Mouse (Mus musculus): ENCODE results near the gene Sdk2. TPM values are rescaled to one million over a fixed set of nuclear protein-coding genes. Genes with fewer than 3 reads are reported as not detected.

Gene Sdk2
- total and polyA plus RNA-seq, 3 experiments: 1.2 to 4.8 (median 1.3) TPM

DNA sequence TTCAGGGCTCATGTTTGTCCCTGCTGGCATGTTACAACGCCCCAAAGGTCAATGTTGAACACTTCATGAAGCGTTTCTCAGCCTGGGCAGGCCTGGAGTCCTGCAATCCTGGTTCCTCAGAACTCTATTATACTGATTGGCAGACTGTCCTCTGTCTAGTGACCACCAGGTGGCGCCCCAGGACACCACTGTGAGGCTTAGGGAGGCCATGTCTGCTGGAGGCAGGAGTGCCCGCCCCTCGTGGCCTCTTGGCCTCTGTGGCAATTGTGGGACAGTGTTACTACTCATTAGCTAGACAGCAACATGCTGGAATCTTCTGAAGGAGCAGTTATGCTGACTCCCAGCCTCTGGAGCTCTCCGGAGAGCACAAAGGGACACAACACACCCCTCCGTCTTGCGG lies 201.2 kb downstream of the Sdk2 start:
- DNase-seq (ENCODE audit: extremely low read depth): peak; percentile 93
- Histone ChIP-seq H3K9ac (ENCODE audit: insufficient read depth, low read depth) (no peak overlapping the region), H3K27ac (ENCODE audit: insufficient read depth, low read depth) (no peak overlapping the region), H3K4me3 (replicated peaks in 1 of 3; ENCODE audit: low read depth in 2 of 3, low read length in 2 of 3, poor library complexity in 1 of 3) (no peak overlapping the region), H3K4me1 (ENCODE audit: control insufficient read depth in 1 of 2, insufficient read depth in 2 of 2) (peaks cover 0 to 7% of the 10 kb centered on the region in 2 experiments; a peak in 2 of 4 replicates), H3K36me3 (replicated peaks in 1 of 2; ENCODE audit: control insufficient read depth in 1 of 2, insufficient read depth in 1 of 2, low read length in 1 of 2) (peaks cover 0 to 32% of the 10 kb centered on the region in 2 experiments), H3K27me3 (replicated peaks) (no peaks in the 10 kb centered on the region), H3K9me3 (replicated peaks; ENCODE audit: low read length) (no peaks in the 10 kb centered on the region), H3K4me2 (ENCODE audit: insufficient read depth, low read depth, poor library complexity, severe bottlenecking) (no peak overlapping the region), H3K79me2 (replicated peaks; ENCODE audit: control insufficient read depth, extremely low read depth, insufficient read depth, poor library complexity, severe bottlenecking) (no peaks in the 10 kb centered on the region)
- TF ChIP-seq POLR2AphosphoS2 (IDR thresholded peaks at IDR 0.05; ENCODE audit: low read depth, low read length) (no peak), NELFE (IDR thresholded peaks at IDR 0.05; ENCODE audit: low read depth, low read length) (0 out of 2 replicates have a peak, but pooled peaks have one; percentile 18), MAX (IDR thresholded peaks at IDR 0.05; ENCODE audit: low read length) (no peak), CTCF (conservative IDR thresholded peaks at IDR 0.05 in 1 of 2, IDR thresholded peaks at IDR 0.05 in 1 of 2; ENCODE audit: low read depth in 2 of 2, low read length in 2 of 2) (peak; percentile 84 to 87), RAD21 (IDR thresholded peaks at IDR 0.05; ENCODE audit: low read depth, low read length) (peak; percentile 97), ZC3H11A (IDR thresholded peaks at IDR 0.05; ENCODE audit: low read depth, low read length) (peak; percentile 66), ETS1 (conservative IDR thresholded peaks at IDR 0.05; ENCODE audit: low read depth, low read length) (no peak), SMC3 (IDR thresholded peaks at IDR 0.05; ENCODE audit: low read depth, low read length) (peak; percentile 89)
- in situ Hi-C loops (cut with MboI; ENCODE audit: low pct_ligation_motif_present, low pct_unique_long_range_greater_than_20kb, low sequenced_read_pairs) (loop anchor here (25.0 kb wide), 2 partner anchors 422 to 772 kb away; no protein-coding TSS in a partner anchor), dilution Hi-C loops (cut with MboI; ENCODE audit: extremely low pct_ligation_motif_present, extremely low pct_unique_long_range_greater_than_20kb, low sequenced_read_pairs) (no loop called here)

DNA sequence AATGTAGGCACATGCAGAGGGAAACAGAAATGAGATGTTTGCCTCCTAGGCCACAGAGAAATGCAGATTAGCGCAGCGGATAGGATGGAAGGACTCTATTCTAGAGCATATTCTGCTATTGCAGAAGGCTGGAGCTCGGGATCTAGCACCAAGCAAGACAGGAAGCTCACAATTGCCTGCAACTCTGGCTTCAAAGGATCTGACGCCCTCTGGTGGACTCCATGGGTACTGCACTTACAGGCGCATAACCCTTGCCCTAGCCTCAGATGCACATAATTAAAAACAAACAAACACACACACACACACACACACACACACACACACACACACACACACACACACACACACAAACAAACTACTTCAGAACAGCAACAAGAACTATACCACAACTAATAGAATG lies 203.4 kb downstream of the Sdk2 start:
- in situ Hi-C loops (cut with MboI; ENCODE audit: low pct_ligation_motif_present, low pct_unique_long_range_greater_than_20kb, low sequenced_read_pairs): loop anchor here (25.0 kb wide), 2 partner anchors 424 to 774 kb away; no protein-coding TSS in a partner anchor

GRCm38 (mm10) chr11:113855661-113856060 lies 211.2 kb downstream of the Sdk2 start:
- no peaks in the 10 kb centered on the region for H3K9me3 ChIP-seq (replicated peaks; ENCODE audit: low read length)
- H3K27me3 ChIP-seq (replicated peaks): no peaks in the 10 kb centered on the region
- H3K4me2 ChIP-seq (ENCODE audit: insufficient read depth, low read depth, poor library complexity, severe bottlenecking): no peak overlapping the region
- dilution Hi-C loops (cut with MboI; ENCODE audit: extremely low pct_ligation_motif_present, extremely low pct_unique_long_range_greater_than_20kb, low sequenced_read_pairs) (no loop called here), in situ Hi-C loops (cut with MboI; ENCODE audit: low pct_ligation_motif_present, low pct_unique_long_range_greater_than_20kb, low sequenced_read_pairs) (loop anchor here (25.0 kb wide), 2 partner anchors 432 to 782 kb away; no protein-coding TSS in a partner anchor)
- H3K4me1 ChIP-seq (ENCODE audit: control insufficient read depth in 1 of 2, insufficient read depth in 2 of 2): peaks cover 0 to 18% of the 10 kb centered on the region in 2 experiments; a peak in 2 of 4 replicates
- no peak overlapping the region for H3K27ac ChIP-seq (ENCODE audit: insufficient read depth, low read depth)
- H3K4me3 ChIP-seq (replicated peaks in 1 of 3; ENCODE audit: low read depth in 2 of 3, low read length in 2 of 3, poor library complexity in 1 of 3): no peak overlapping the region
- H3K36me3 ChIP-seq (replicated peaks in 1 of 2; ENCODE audit: control insufficient read depth in 1 of 2, insufficient read depth in 1 of 2, low read length in 1 of 2): peaks cover 0 to 6% of the 10 kb centered on the region in 2 experiments
- H3K79me2 ChIP-seq (replicated peaks; ENCODE audit: control insufficient read depth, extremely low read depth, insufficient read depth, poor library complexity, severe bottlenecking): no peaks in the 10 kb centered on the region
- no peak overlapping the region for H3K9ac ChIP-seq (ENCODE audit: insufficient read depth, low read depth)
- DNase-seq (ENCODE audit: extremely low read depth): no peak
- TF ChIP-seq MAFK (IDR thresholded peaks at IDR 0.05; ENCODE audit: insufficient replicate concordance, low read length) (no peak), ZC3H11A (IDR thresholded peaks at IDR 0.05; ENCODE audit: low read depth, low read length) (no peak), MAX (IDR thresholded peaks at IDR 0.05; ENCODE audit: low read length) (no peak), RCOR1 (conservative IDR thresholded peaks at IDR 0.05; ENCODE audit: low read depth, low read length) (no peak), MXI1 (IDR thresholded peaks at IDR 0.05; ENCODE audit: low read depth, low read length) (no peak), ZNF384 (IDR thresholded peaks at IDR 0.05; ENCODE audit: low read depth, low read length) (no peak), NELFE (IDR thresholded peaks at IDR 0.05; ENCODE audit: low read depth, low read length) (no peak), MEF2A (IDR thresholded peaks at IDR 0.05; ENCODE audit: borderline replicate concordance, low read depth, low read length) (no peak), ELF1 (IDR thresholded peaks at IDR 0.05; ENCODE audit: low read depth, low read length) (no peak), POLR2AphosphoS2 (IDR thresholded peaks at IDR 0.05; ENCODE audit: low read depth, low read length) (no peak), SIN3A (IDR thresholded peaks at IDR 0.05; ENCODE audit: low read length) (no peak), BHLHE40 (IDR thresholded peaks at IDR 0.05; ENCODE audit: low read depth, low read length) (no peak)

More for the DNA sequence above, 203.4 kb downstream of the Sdk2 start:
- Histone ChIP-seq H3K9me3 (replicated peaks; ENCODE audit: low read length) (no peaks in the 10 kb centered on the region), H3K27ac (ENCODE audit: insufficient read depth, low read depth) (no peak overlapping the region), H3K36me3 (replicated peaks in 1 of 2; ENCODE audit: control insufficient read depth in 1 of 2, insufficient read depth in 1 of 2, low read length in 1 of 2) (peaks cover 0 to 24% of the 10 kb centered on the region in 2 experiments), H3K4me2 (ENCODE audit: insufficient read depth, low read depth, poor library complexity, severe bottlenecking) (no peak overlapping the region), H3K79me2 (replicated peaks; ENCODE audit: control insufficient read depth, extremely low read depth, insufficient read depth, poor library complexity, severe bottlenecking) (no peaks in the 10 kb centered on the region), H3K27me3 (replicated peaks) (no peaks in the 10 kb centered on the region), H3K4me1 (ENCODE audit: control insufficient read depth in 1 of 2, insufficient read depth in 2 of 2) (peaks cover 0 to 7% of the 10 kb centered on the region in 2 experiments; a peak in 2 of 4 replicates), H3K4me3 (replicated peaks in 1 of 3; ENCODE audit: low read depth in 2 of 3, low read length in 2 of 3, poor library complexity in 1 of 3) (no peak overlapping the region), H3K9ac (ENCODE audit: insufficient read depth, low read depth) (no peak overlapping the region)
- no peak for TF ChIP-seq JUN (IDR thresholded peaks at IDR 0.05; ENCODE audit: insufficient read depth, low read depth, low read length)
- TF ChIP-seq POLR2AphosphoS2 (IDR thresholded peaks at IDR 0.05; ENCODE audit: low read depth, low read length): no peak
- no peak for TF ChIP-seq NRF1 (IDR thresholded peaks at IDR 0.05; ENCODE audit: low read depth, low read length)
- peak; percentile 47 for TF ChIP-seq SMC3 (IDR thresholded peaks at IDR 0.05; ENCODE audit: low read depth, low read length)
- no peak for TF ChIP-seq CHD1 (IDR thresholded peaks at IDR 0.05; ENCODE audit: low read depth, low read length)
- peak; percentile 58 to 84 for TF ChIP-seq CTCF (conservative IDR thresholded peaks at IDR 0.05 in 1 of 2, IDR thresholded peaks at IDR 0.05 in 1 of 2; ENCODE audit: low read depth in 2 of 2, low read length in 2 of 2)
- TF ChIP-seq PAX5 (IDR thresholded peaks at IDR 0.05; ENCODE audit: low read length): no peak
- no peak for TF ChIP-seq MAZ (IDR thresholded peaks at IDR 0.05; ENCODE audit: low read depth, low read length)
- TF ChIP-seq RAD21 (IDR thresholded peaks at IDR 0.05; ENCODE audit: low read depth, low read length): peak; percentile 44
- no peak for TF ChIP-seq ZMIZ1 (IDR thresholded peaks at IDR 0.05; ENCODE audit: low read depth, low read length)
- no peak for TF ChIP-seq ZKSCAN1 (IDR thresholded peaks at IDR 0.05; ENCODE audit: borderline replicate concordance, low read depth, low read length)
- TF ChIP-seq USF1 (IDR thresholded peaks at IDR 0.05; ENCODE audit: low read depth, low read length): no peak
- DNase-seq (ENCODE audit: extremely low read depth): peak; percentile 48
- dilution Hi-C loops (cut with MboI; ENCODE audit: extremely low pct_ligation_motif_present, extremely low pct_unique_long_range_greater_than_20kb, low sequenced_read_pairs): no loop called here

All from CH12.LX (cell line).